In the genomic region with DNA sequence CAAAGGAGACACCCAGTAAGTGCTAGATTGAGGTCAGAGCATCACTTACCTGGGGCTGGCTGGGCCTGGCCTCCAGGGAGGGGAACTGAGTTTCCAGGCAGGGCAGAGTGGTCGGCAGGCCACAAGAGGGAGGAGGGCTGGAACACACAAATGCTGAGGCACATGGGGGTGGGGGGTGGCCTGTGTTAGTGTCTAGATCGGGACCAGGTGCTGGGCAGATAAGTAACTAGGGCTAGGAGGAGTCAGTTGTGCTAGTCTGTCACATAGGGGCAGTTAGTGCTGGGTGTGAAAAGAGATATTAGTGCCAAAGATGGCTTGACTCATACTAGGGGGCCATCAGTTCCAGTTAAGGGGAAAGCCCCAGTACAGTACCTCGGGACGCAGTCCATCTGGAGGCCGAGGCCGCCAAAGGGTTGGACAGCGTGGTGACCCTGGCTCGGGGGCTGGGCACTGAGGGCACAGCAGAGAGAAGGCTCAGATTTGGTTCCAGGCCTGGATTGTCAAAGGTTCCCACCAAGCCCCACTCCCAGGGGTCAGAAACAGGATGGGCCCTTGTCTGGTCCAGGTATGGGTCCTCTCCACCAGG, we compare ENCODE assay signal across 19 mouse cellular contexts. TPM values are rescaled to one million over a fixed set of nuclear protein-coding genes. Genes with fewer than 3 reads are reported as not detected.
"Had no signal": no experiment of that assay in that cellular context is flagged by ENCODE, and none has a peak within 500 bp of the region (broad histone marks: within the 10 kb centered on the region; RNA-seq: fewer than 3 reads in every experiment).

No protein-coding gene starts in this region.

- DNase-seq: kidney, adult 8-10 months; lung, adult 2 months; right cerebral cortex, adult 18-20 months; right cerebral cortex, postnatal 25 days; thymus, adult 18-20 months; thymus, postnatal 14 days had no signal

- H3K4me2 ChIP-seq: hindbrain, embryonic 15.5 days; midbrain, embryonic 13.5 days; neural tube, embryonic 15.5 days had no signal

- H3K27ac ChIP-seq: hindbrain, embryonic 15.5 days; limb, embryonic 10.5 days; macrophage; midbrain, embryonic 13.5 days; neural tube, embryonic 15.5 days had no signal

- H3K9me3 ChIP-seq: hindbrain, embryonic 15.5 days; limb, embryonic 10.5 days; midbrain, embryonic 13.5 days; neural tube, embryonic 15.5 days had no signal

- H3K4me3 ChIP-seq: hindbrain, embryonic 15.5 days; limb, embryonic 10.5 days; midbrain, embryonic 13.5 days; neural tube, embryonic 15.5 days had no signal

- H3K9ac ChIP-seq: hindbrain, embryonic 15.5 days; midbrain, embryonic 13.5 days; neural tube, embryonic 15.5 days had no signal

- H3K27me3 ChIP-seq: hindbrain, embryonic 15.5 days; midbrain, embryonic 13.5 days; neural tube, embryonic 15.5 days had no signal

- H3K4me1 ChIP-seq: hindbrain, embryonic 15.5 days; limb, embryonic 10.5 days; midbrain, embryonic 13.5 days; neural tube, embryonic 15.5 days had no signal

- ATAC-seq: inflammation-experienced regulatory T-cells, adult 6 months; midbrain, embryonic 13.5 days had no signal

RNA-seq across cellular contexts. Expression of a gene that starts 26.8 kb away (rescaled TPM):
- total RNA-seq: layer of hippocampus, postnatal 10 days; left cerebral cortex, adult 18-20 months; left cerebral cortex, postnatal 14 days; midbrain, postnatal 0 days had no signal
- polyA plus RNA-seq: hindbrain, embryonic 15.5 days; inflammation-experienced regulatory T-cells, adult 6 months; macrophage; midbrain, embryonic 13.5 days; midbrain, postnatal 0 days; neural tube, embryonic 15.5 days had no signal

RNA-seq across cellular contexts. Expression of a gene that starts 38.5 kb away (rescaled TPM):
- total RNA-seq: layer of hippocampus, postnatal 10 days; left cerebral cortex, adult 18-20 months; left cerebral cortex, postnatal 14 days; midbrain, postnatal 0 days had no signal
- polyA plus RNA-seq: hindbrain, embryonic 15.5 days; inflammation-experienced regulatory T-cells, adult 6 months; intestine, postnatal 0 days; limb, embryonic 10.5 days; limb, embryonic 14.5 days; macrophage; midbrain, embryonic 13.5 days; midbrain, postnatal 0 days; neural tube, embryonic 11.5 days; neural tube, embryonic 15.5 days had no signal
